Mouse (Mus musculus) cortical plate, adult 2 months (tissue): ENCODE measurements around the gene Atoh1. TPM values are rescaled to one million over a fixed set of nuclear protein-coding genes. Genes with fewer than 3 reads are reported as not detected.

ENCODE experiments used
- H3K27ac ChIP-seq: fragments of 200-500 bp; 2 replicates; pipeline ENCODE4 v1.5.1; 2012; ENCODE audit warnings: low read length, control low read depth, inconsistent platforms; ENCODE audit not compliant: insufficient read depth
- H3K4me1 ChIP-seq: fragments of 200-500 bp; 2 replicates; pipeline ENCODE4 v1.6.1; 2011; ENCODE audit warnings: low read length; ENCODE audit not compliant: control insufficient read depth, insufficient read depth
- H3K4me3 ChIP-seq: fragments of 200-500 bp; 2 replicates; pipeline ENCODE4 v1.5.1; 2011; ENCODE audit warnings: mild to moderate bottlenecking, low read length, control low read depth; ENCODE audit not compliant: insufficient read depth
- CTCF ChIP-seq: fragments of 200-500 bp; IDR thresholded peaks from 2 replicates; pipeline ENCODE4 v1.5.1; 2011; ENCODE audit warnings: mild to moderate bottlenecking, control low read depth, low read length; ENCODE audit not compliant: insufficient read depth; ENCODE audit errors: extremely low read depth
- POLR2A ChIP-seq: fragments of 200-500 bp; IDR thresholded peaks from 2 replicates; pipeline ENCODE4 v1.6.1; 2011; ENCODE audit warnings: mild to moderate bottlenecking, low read length, control low read depth; ENCODE audit not compliant: insufficient read depth; ENCODE audit errors: extremely low read depth
- polyA plus RNA-seq: library from polyadenylated mRNA; depleted of rRNA; stranded (reverse); fragments of >200 nt; gene quantifications from 2 replicates; pipeline ENCODE4 v1.2.3, GENCODE M21; 2012

Atoh1 gene
- polyA plus RNA-seq, 1 experiment, result not detected

- Histone ChIP-seq H3K4me1 (no peaks in the 10 kb centered on the region), H3K27ac (no peak overlapping the region), H3K4me3 (no peak overlapping the region)
- TF ChIP-seq CTCF (no peak), POLR2A (no peak)
Observed at GRCm38 (mm10) chr6:64730506-64731020, 1.6 kb downstream of the Atoh1 start.

- TF ChIP-seq CTCF (no peak), POLR2A (no peak)
- no peaks in the 10 kb centered on the region for H3K4me1 ChIP-seq
- H3K27ac ChIP-seq, result no peak overlapping the region
- H3K4me3 ChIP-seq, result no peak overlapping the region
Observed at GRCm38 (mm10) chr6:64731126-64731525, 2.2 kb downstream of the Atoh1 start.

GRCm38 (mm10) chr6:64731621-64732320 is 2.8 kb downstream of the Atoh1 start:
- H3K4me1 ChIP-seq, result no peaks in the 10 kb centered on the region
- TF ChIP-seq CTCF, result no peak
- TF ChIP-seq POLR2A, result no peak
- no peak overlapping the region for H3K4me3 ChIP-seq
- no peak overlapping the region for H3K27ac ChIP-seq

GRCm38 (mm10) chr6:64733311-64733710 is 4.4 kb downstream of the Atoh1 start:
- Histone ChIP-seq H3K4me1 (no peaks in the 10 kb centered on the region), H3K4me3 (no peak overlapping the region)
- TF ChIP-seq POLR2A (no peak), CTCF (no peak)

GRCm38 (mm10) chr6:64734441-64735320 is 5.8 kb downstream of the Atoh1 start:
- Histone ChIP-seq H3K4me3 (peak overlapping the region; percentile 4), H3K27ac (no peak overlapping the region), H3K4me1 (no peaks in the 10 kb centered on the region)
- TF ChIP-seq CTCF (no peak), POLR2A (no peak)

More at GRCm38 (mm10) chr6:64733311-64733710, 4.4 kb downstream of the Atoh1 start:
- no peak overlapping the region for H3K27ac ChIP-seq

- no peak overlapping the region for H3K27ac ChIP-seq
- no peak overlapping the region for H3K4me3 ChIP-seq
- no peak for TF ChIP-seq POLR2A
- no peak for TF ChIP-seq CTCF
- H3K4me1 ChIP-seq, result no peaks in the 10 kb centered on the region
Observed at GRCm38 (mm10) chr6:64736317-64736716, 7.4 kb downstream of the Atoh1 start.

GRCm38 (mm10) chr6:64742915-64743489 is 14.1 kb downstream of the Atoh1 start:
- Histone ChIP-seq H3K4me3 (no peak overlapping the region), H3K4me1 (no peaks in the 10 kb centered on the region), H3K27ac (no peak overlapping the region)
- TF ChIP-seq CTCF, result no peak

- Histone ChIP-seq H3K27ac (no peak overlapping the region), H3K4me3 (no peak overlapping the region), H3K4me1 (no peaks in the 10 kb centered on the region)
- TF ChIP-seq CTCF (no peak), POLR2A (no peak)
Observed at GRCm38 (mm10) chr6:64754515-64754914, 25.6 kb downstream of the Atoh1 start.

GRCm38 (mm10) chr6:64763901-64764300 is 35.0 kb downstream of the Atoh1 start:
- no peak for TF ChIP-seq CTCF
- no peak for TF ChIP-seq POLR2A
- no peaks in the 10 kb centered on the region for H3K4me1 ChIP-seq
- no peak overlapping the region for H3K27ac ChIP-seq
- no peak overlapping the region for H3K4me3 ChIP-seq
